Mouse (Mus musculus): ENCODE results near the gene Vmn2r25. TPM values are rescaled to one million over a fixed set of nuclear protein-coding genes. Genes with fewer than 3 reads are reported as not detected.
"Not testable (repeated sequence)": the region's sequence is repeated elsewhere in the genome, so short reads cannot be mapped to it uniquely, and the experiment has no call there.

The Vmn2r25 gene
- total RNA-seq (2014; fragmentation: Nextera tagmentation): not detected in 2 replicates
- total RNA-seq (2017): not detected in 2 replicates

DNA sequence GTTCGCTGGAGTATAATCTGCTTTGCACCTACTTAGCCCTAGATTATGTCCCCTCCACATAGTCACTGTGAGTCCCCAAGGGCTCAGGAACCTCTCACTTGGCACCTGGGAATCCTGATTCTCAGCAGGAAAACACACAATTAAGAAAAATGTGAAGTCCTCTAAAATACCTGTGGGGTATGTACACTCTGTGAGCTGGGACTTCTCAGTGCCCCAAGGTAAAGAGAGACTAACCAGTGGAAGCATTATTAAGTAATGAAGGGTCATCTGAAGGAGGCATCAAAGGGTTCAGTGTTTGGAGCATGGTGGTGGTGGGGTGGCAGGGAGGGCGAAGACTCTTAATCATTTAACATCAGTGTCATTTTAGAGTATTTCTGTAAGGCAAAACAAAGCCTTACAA lies at the start of gene Vmn2r25:
Gene Vmn2r25, minus strand, starts transcription at position 101 of the 400 bp plus-strand sequence.
- ATAC-seq (replicated peaks; ENCODE audit: low FRiP score, low TSS enrichment, poor library complexity, severe bottlenecking): not testable (repeated sequence)

DNA sequence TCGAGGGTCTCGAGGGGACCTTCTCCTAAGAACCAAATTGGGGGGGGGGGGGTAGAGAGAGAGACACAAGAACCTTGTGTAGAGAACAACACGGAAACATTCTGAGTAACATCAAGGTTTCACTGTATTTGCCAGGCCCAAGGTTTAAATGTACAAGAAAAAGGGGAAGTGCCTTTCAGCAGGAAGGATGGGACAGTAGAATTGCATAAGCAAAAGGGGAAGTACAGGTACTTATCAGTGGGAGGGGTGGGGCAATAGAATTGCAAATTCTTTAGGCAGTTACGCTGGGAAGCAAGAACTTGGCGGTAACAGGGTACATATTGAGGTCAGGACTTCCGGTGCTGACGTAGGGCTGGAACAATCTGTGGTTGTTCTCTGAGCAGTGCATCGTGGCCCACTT lies 33.3 kb downstream of the Vmn2r25 start:
- ATAC-seq (replicated peaks; ENCODE audit: low FRiP score, low TSS enrichment, poor library complexity, severe bottlenecking): no peak

DNA sequence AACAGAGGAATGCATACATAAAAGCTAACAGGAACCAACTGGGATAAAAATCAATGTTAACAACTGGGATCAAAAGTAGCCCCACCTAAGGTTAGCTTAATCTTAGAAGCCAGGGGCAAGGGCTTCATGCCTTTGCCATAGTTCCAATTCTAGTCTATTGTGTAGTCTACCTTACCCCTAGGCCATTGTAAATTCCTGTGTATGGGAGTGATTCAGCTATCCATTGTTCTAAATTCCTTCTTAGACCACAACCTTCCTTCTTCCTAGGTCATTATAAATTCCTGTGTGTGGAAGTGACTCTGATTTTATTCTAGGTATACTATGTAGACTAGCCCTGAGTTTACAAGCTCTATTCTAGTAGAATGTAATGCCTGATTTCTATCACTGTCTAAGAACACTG lies 43.0 kb downstream of the Vmn2r25 start:
- ATAC-seq (replicated peaks; ENCODE audit: low FRiP score, low TSS enrichment, poor library complexity, severe bottlenecking): not testable (repeated sequence)

DNA sequence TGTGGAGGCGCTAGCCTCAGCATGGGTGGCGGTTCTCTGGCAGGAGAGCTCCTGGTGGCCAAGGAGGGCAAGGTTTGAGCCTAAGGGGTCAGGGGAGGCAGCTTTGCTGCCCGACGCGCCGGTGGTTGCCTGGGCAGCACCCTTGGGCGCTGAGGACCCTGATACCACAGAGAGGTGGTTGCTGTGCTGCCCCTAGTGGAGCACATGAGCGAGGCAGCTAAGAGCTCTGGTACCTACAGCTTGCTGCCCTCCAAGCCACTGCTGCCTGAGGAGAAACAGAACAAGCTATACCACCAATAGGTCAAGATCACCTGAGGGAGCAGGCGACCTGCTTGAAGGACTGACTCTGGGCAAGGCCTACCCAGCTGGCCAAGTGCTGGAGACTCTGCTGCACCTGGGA lies 59.5 kb downstream of the Vmn2r25 start:
- ATAC-seq (replicated peaks; ENCODE audit: low FRiP score, low TSS enrichment, poor library complexity, severe bottlenecking): 0 out of 2 replicates have a peak, but pooled peaks have one; percentile 44

DNA sequence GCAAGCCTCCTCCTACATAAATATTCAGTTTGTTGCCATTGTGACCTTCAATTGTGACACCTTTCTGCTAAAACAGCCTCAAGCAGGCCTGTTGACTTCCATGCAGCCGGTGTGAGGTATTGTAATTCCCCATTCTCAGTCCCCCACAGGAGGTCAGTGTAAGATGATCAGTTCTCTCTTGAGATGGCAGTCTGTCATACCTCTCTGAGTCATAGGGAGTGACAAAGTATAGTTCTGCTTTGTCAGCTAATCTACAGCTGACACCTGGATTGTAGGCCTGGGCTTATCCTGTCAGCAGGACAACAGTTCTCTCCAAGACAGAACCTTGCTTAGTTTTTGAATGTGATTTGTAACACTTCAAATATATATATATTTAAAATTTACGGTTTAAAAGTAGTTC lies 68.4 kb downstream of the Vmn2r25 start:
- ATAC-seq (replicated peaks; ENCODE audit: low FRiP score, low TSS enrichment, poor library complexity, severe bottlenecking): no peak

DNA sequence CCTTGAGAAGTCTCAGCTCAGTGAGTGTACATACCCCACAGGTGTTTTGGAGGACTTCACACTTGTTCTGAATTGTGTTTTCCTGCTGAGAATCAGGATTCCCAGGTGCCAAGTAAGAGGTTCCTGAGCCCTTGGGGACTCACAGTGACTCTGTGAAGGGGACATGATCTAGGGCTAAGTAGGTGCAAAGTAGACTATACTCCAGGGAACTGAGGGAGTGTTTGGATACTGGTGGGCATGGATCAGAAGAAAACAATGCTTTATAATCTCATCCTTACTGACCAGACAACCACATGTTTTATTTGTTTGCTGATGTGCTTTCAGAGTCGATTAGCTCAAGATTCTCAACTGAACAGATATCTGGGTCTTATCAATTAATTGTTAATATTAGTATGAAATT lies 74.7 kb downstream of the Vmn2r25 start, which contains the start of gene Vmn2r24:
Gene Vmn2r24, plus strand, starts transcription at position 301 of the 400 bp plus-strand sequence.
- ATAC-seq (replicated peaks; ENCODE audit: low FRiP score, low TSS enrichment, poor library complexity, severe bottlenecking): no peak

Other genes starting within 250 kb of the Vmn2r25 start
- gene Vmn2r22, start 202.7 kb downstream of the Vmn2r25 start, total RNA-seq (2014; fragmentation: Nextera tagmentation): not detected in 2 replicates
- gene Vmn2r22, start 202.7 kb downstream of the Vmn2r25 start, total RNA-seq (2017): not detected in 2 replicates
- gene Vmn2r23, start 150.8 kb downstream of the Vmn2r25 start, total RNA-seq (2014; fragmentation: Nextera tagmentation): not detected in 2 replicates
- not detected in 2 replicates for gene Vmn2r23, start 150.8 kb downstream of the Vmn2r25 start, total RNA-seq (2017)
- not detected in 2 replicates for gene Vmn2r24, start 74.6 kb downstream of the Vmn2r25 start, total RNA-seq (2014; fragmentation: Nextera tagmentation)
- gene Vmn2r24, start 74.6 kb downstream of the Vmn2r25 start, total RNA-seq (2017): not detected in 2 replicates
- gene Vmn2r26, start 171.1 kb upstream of the Vmn2r25 start, total RNA-seq (2014; fragmentation: Nextera tagmentation): not detected in 2 replicates
- not detected in 2 replicates for gene Vmn2r26, start 171.1 kb upstream of the Vmn2r25 start, total RNA-seq (2017)